9 mouse cellular contexts compared by ENCODE assay signal in the genomic region with DNA sequence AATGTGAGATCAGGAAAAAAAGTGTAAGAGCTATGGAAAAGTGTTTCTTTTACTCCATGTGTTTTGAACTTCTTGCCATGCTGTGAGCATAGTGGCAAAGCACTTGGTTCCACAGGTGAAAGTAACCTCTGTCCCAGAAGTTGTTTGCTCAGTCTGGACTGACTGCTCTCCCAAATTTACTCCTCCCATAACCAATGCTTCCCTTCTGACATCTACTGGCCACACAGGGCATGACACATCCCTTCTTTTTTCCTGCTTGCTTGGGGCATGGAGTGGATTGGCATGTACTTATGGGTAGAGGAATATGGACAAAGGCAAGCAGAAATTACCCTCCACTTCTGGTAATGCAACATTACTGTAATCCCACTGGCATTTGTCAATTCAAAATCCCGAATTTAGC. TPM values are rescaled to one million over a fixed set of nuclear protein-coding genes. Genes with fewer than 3 reads are reported as not detected.
DNase-seq lines count a peak whose midpoint lies in the region; ATAC-seq and TF ChIP-seq lines count a peak whose summit lies in the region.
"Had no signal": no experiment of that assay in that cellular context is flagged by ENCODE, and none has a peak within 500 bp of the region (broad histone marks: within the 10 kb centered on the region; RNA-seq: fewer than 3 reads in every experiment).

No protein-coding gene starts in this region.

- H3K27ac ChIP-seq in forebrain, embryonic 11.5 days (ENCODE audit: low read depth, low read length): no peak overlapping the region
- H3K27ac ChIP-seq in forebrain, embryonic 16.5 days (ENCODE audit: low read length): no peak overlapping the region
- no peak overlapping the region for H3K27ac ChIP-seq in liver, postnatal 0 days (ENCODE audit: low read depth)
- H3K27ac ChIP-seq: heart, embryonic 15.5 days had no signal

- 0 out of 2 replicates have a peak, but pooled peaks have one; percentile 58 for ATAC-seq in forebrain, embryonic 11.5 days (replicated peaks; ENCODE audit: low FRiP score)
- ATAC-seq in forebrain, embryonic 16.5 days: no peak
- peak; percentile 78 for ATAC-seq in liver, postnatal 0 days

- H3K27me3 ChIP-seq in forebrain, embryonic 11.5 days (ENCODE audit: control insufficient read depth, insufficient read depth, low read length): no peaks in the 10 kb centered on the region
- no peaks in the 10 kb centered on the region for H3K27me3 ChIP-seq in forebrain, embryonic 16.5 days (replicated peaks; ENCODE audit: control insufficient read depth, insufficient read depth, low read length)
- H3K27me3 ChIP-seq in liver, postnatal 0 days (ENCODE audit: insufficient read depth, low read length): no peaks in the 10 kb centered on the region
- H3K27me3 ChIP-seq: heart, embryonic 15.5 days had no signal

- DNase-seq in forebrain, embryonic 11.5 days (ENCODE audit: low spot score): peak; percentile 55
- DNase-seq in urinary bladder, adult 18-20 months (ENCODE audit: low spot score in 2 of 2): peak; percentile 39 to 61
- no peak for DNase-seq in urinary bladder, postnatal 10 days (ENCODE audit: low spot score)
- DNase-seq in induced T-regulatory cell, adult 2 months (ENCODE audit: low read depth): peak; percentile 36
- DNase-seq in liver, postnatal 0 days: peak; percentile 60
- peak; percentile 43 to 44 for DNase-seq in thymus, postnatal 36 days
- DNase-seq in layer of hippocampus, postnatal 36 days: no peak

- H3K9me3 ChIP-seq in forebrain, embryonic 11.5 days (ENCODE audit: control insufficient read depth, low read length): no peaks in the 10 kb centered on the region
- no peaks in the 10 kb centered on the region for H3K9me3 ChIP-seq in forebrain, embryonic 16.5 days (ENCODE audit: control insufficient read depth, low read length)
- H3K9me3 ChIP-seq in liver, postnatal 0 days (ENCODE audit: low read length): no peaks in the 10 kb centered on the region
- H3K9me3 ChIP-seq: heart, embryonic 15.5 days had no signal

- H3K4me1 ChIP-seq in forebrain, embryonic 11.5 days (replicated peaks; ENCODE audit: control insufficient read depth, insufficient read depth, low read length): no peaks in the 10 kb centered on the region
- H3K4me1 ChIP-seq in forebrain, embryonic 16.5 days (replicated peaks; ENCODE audit: control insufficient read depth, insufficient read depth, low read length): no peaks in the 10 kb centered on the region
- no peaks in the 10 kb centered on the region for H3K4me1 ChIP-seq in liver, postnatal 0 days (ENCODE audit: insufficient read depth)
- H3K4me1 ChIP-seq: heart, embryonic 15.5 days had no signal

- no peak for TF ChIP-seq EP300 in liver, postnatal 0 days (IDR thresholded peaks at IDR 0.05; ENCODE audit: low read depth)

- H3K9ac ChIP-seq in forebrain, embryonic 11.5 days (ENCODE audit: low read length): no peak overlapping the region
- no peak overlapping the region for H3K9ac ChIP-seq in forebrain, embryonic 16.5 days (replicated peaks; ENCODE audit: low read depth, low read length)
- no peak overlapping the region for H3K9ac ChIP-seq in liver, postnatal 0 days (replicated peaks)
- H3K9ac ChIP-seq: heart, embryonic 15.5 days had no signal

- H3K4me3 ChIP-seq in forebrain, embryonic 11.5 days (ENCODE audit: low read depth, low read length): no peak overlapping the region
- H3K4me3 ChIP-seq in forebrain, embryonic 16.5 days (replicated peaks; ENCODE audit: low read length): no peak overlapping the region
- H3K4me3 ChIP-seq in liver, postnatal 0 days (ENCODE audit: low read depth, low read length): no peak overlapping the region
- H3K4me3 ChIP-seq: heart, embryonic 15.5 days had no signal

- TF ChIP-seq CTCF in liver, postnatal 0 days (IDR thresholded peaks at IDR 0.05; ENCODE audit: low read depth): peak; percentile 86

- H3K4me2 ChIP-seq in forebrain, embryonic 11.5 days (ENCODE audit: low read depth, low read length, severe bottlenecking): no peak overlapping the region
- H3K4me2 ChIP-seq in forebrain, embryonic 16.5 days (ENCODE audit: low read length): no peak overlapping the region
- no peak overlapping the region for H3K4me2 ChIP-seq in liver, postnatal 0 days (ENCODE audit: low read depth, low read length)
- H3K4me2 ChIP-seq: heart, embryonic 15.5 days had no signal

- H3K36me3 ChIP-seq in forebrain, embryonic 11.5 days (ENCODE audit: control insufficient read depth, insufficient read depth, low read length): no peaks in the 10 kb centered on the region
- H3K36me3 ChIP-seq in forebrain, embryonic 16.5 days (ENCODE audit: control insufficient read depth, insufficient read depth): no peaks in the 10 kb centered on the region
- no peaks in the 10 kb centered on the region for H3K36me3 ChIP-seq in liver, postnatal 0 days (replicated peaks; ENCODE audit: insufficient read depth, low read length)
- H3K36me3 ChIP-seq: heart, embryonic 15.5 days had no signal

- WGBS in forebrain, embryonic 11.5 days: 9% methylated on average over 1 of the region's 1 CpGs
- WGBS in forebrain, embryonic 16.5 days: 9% methylated on average over 1 of the region's 1 CpGs
- 3% methylated on average over 1 of the region's 1 CpGs for WGBS in liver, postnatal 0 days (ENCODE audit: insufficient replicate concordance)

RNA-seq across cellular contexts. Expression of a gene that starts 20.1 kb away (rescaled TPM):
- 163 TPM in 2 replicates for polyA plus RNA-seq in forebrain, embryonic 11.5 days (2014; fragmentation: Nextera tagmentation; extraction: Ambion mirVana)
- polyA plus RNA-seq in forebrain, embryonic 16.5 days (2015; fragmentation: Nextera tagmentation; extraction: Ambion mirVana): 146 and 161 TPM in 2 replicates
- polyA plus RNA-seq in liver, postnatal 0 days (2015; fragmentation: Nextera tagmentation; extraction: Ambion mirVana): 38.7 and 40.7 TPM in 2 replicates
- 10 to 100 TPM; 95.5 to 95.6 TPM for total RNA-seq in layer of hippocampus, postnatal 36 days (2021)

RNA-seq across cellular contexts. Expression of a gene that starts 37.0 kb away (rescaled TPM):
- polyA plus RNA-seq in forebrain, embryonic 11.5 days (2014; fragmentation: Nextera tagmentation; extraction: Ambion mirVana): not detected in 2 replicates
- not detected in 2 replicates for polyA plus RNA-seq in forebrain, embryonic 16.5 days (2015; fragmentation: Nextera tagmentation; extraction: Ambion mirVana)
- not detected in 2 replicates for polyA plus RNA-seq in liver, postnatal 0 days (2015; fragmentation: Nextera tagmentation; extraction: Ambion mirVana)
- total RNA-seq in layer of hippocampus, postnatal 36 days (2021): not detected
- polyA plus RNA-seq: heart, embryonic 15.5 days had no signal

Comparison
In these comparisons a context has a peak if more than half of its experiments do, and no peak if none do; other contexts are left out.
1. DNase-seq: peak in forebrain, embryonic 11.5 days (single experiment), urinary bladder, adult 18-20 months (2 of 2), induced T-regulatory cell, adult 2 months (single experiment), liver, postnatal 0 days (single experiment) and thymus, postnatal 36 days (2 of 2); none in urinary bladder, postnatal 10 days (single experiment) and layer of hippocampus, postnatal 36 days (0 of 2).